ENCODE assay signal across 10 mouse cellular contexts in the genomic region with DNA sequence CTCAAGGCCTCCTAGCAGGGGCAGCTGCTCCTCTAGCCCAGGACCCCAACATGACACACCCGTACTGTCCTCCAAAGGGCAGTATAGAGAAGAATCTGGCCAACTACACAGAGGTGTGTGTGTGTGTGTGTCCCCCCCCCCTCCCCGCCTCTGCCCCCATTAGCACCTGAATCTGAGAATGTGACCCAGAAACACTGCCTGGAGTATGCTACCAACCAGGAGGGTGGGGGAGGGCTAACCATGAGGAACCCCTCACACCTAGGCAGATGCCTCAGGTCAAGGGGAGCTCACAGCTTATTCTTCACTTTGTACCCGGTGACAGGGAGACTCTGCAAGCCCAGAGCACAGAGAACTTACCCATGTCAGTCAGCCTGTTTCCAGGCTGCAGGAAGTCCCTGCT. TPM values are rescaled to one million over a fixed set of nuclear protein-coding genes. Genes with fewer than 3 reads are reported as not detected.
DNase-seq lines count a peak whose midpoint lies in the region; ATAC-seq and TF ChIP-seq lines count a peak whose summit lies in the region.
"Had no signal": no experiment of that assay in that cellular context is flagged by ENCODE, and none has a peak within 500 bp of the region (broad histone marks: within the 10 kb centered on the region; RNA-seq: fewer than 3 reads in every experiment).

No protein-coding gene starts in this region.

- H3K9ac ChIP-seq in lung, embryonic 14.5 days = peak overlapping the region; percentile 88
- H3K9ac ChIP-seq in intestine, postnatal 0 days (ENCODE audit: low read depth, low read length) = peak overlapping the region; percentile 87; the same call in 1 of the 2 replicates
- H3K9ac ChIP-seq in neural tube, embryonic 13.5 days = peak overlapping the region; percentile 91

- H3K27ac ChIP-seq in lung, embryonic 14.5 days (ENCODE audit: low read depth) = peak overlapping the region; percentile 100
- no peak overlapping the region for H3K27ac ChIP-seq in embryonic fibroblast, embryonic 13.5 days (ENCODE audit: insufficient read depth, low read length)
- peak overlapping the region; percentile 97; the same call in 1 of the 2 replicates for H3K27ac ChIP-seq in intestine, postnatal 0 days (ENCODE audit: low read depth, low read length)
- H3K27ac ChIP-seq in neural tube, embryonic 13.5 days (replicated peaks) = peak overlapping the region; percentile 99; the same call in 1 of the 2 replicates

- H3K36me3 ChIP-seq in lung, embryonic 14.5 days (ENCODE audit: insufficient read depth) = peaks cover 32% of the 10 kb centered on the region
- H3K36me3 ChIP-seq in intestine, postnatal 0 days (ENCODE audit: control insufficient read depth, insufficient read depth) = peaks cover 30% of the 10 kb centered on the region; the same call in 1 of the 2 replicates
- H3K36me3 ChIP-seq in neural tube, embryonic 13.5 days = peaks cover 38% of the 10 kb centered on the region

- H3K4me3 ChIP-seq in lung, embryonic 14.5 days (ENCODE audit: low read depth, low read length) = peak overlapping the region; percentile 80
- H3K4me3 ChIP-seq in embryonic fibroblast, embryonic 13.5 days (ENCODE audit: insufficient read depth, low read length) = peak overlapping the region; percentile 79
- peak overlapping the region; percentile 87 for H3K4me3 ChIP-seq in intestine, postnatal 0 days (ENCODE audit: low read depth, low read length)
- peak overlapping the region; percentile 80 for H3K4me3 ChIP-seq in neural tube, embryonic 13.5 days

- no peaks in the 10 kb centered on the region for H3K9me3 ChIP-seq in lung, embryonic 14.5 days (ENCODE audit: low read depth, low read length)
- no peaks in the 10 kb centered on the region for H3K9me3 ChIP-seq in intestine, postnatal 0 days (ENCODE audit: control insufficient read depth)
- no peaks in the 10 kb centered on the region for H3K9me3 ChIP-seq in neural tube, embryonic 13.5 days

- H3K4me1 ChIP-seq in lung, embryonic 14.5 days (ENCODE audit: insufficient read depth) = peaks cover 19% of the 10 kb centered on the region
- H3K4me1 ChIP-seq in embryonic fibroblast, embryonic 13.5 days (ENCODE audit: control insufficient read depth, insufficient read depth, low read length) = peaks cover 7% of the 10 kb centered on the region
- H3K4me1 ChIP-seq in intestine, postnatal 0 days (replicated peaks; ENCODE audit: control insufficient read depth, insufficient read depth, low read length) = peaks cover 8% of the 10 kb centered on the region
- peaks cover 53% of the 10 kb centered on the region for H3K4me1 ChIP-seq in neural tube, embryonic 13.5 days (replicated peaks)

- ATAC-seq in lung, embryonic 14.5 days (ENCODE audit: insufficient read depth) = no peak
- no peak for ATAC-seq in intestine, postnatal 0 days
- ATAC-seq in neural tube, embryonic 13.5 days (ENCODE audit: low read depth) = no peak

- H3K27me3 ChIP-seq in lung, embryonic 14.5 days (ENCODE audit: insufficient read depth, low read length) = no peaks in the 10 kb centered on the region
- no peaks in the 10 kb centered on the region for H3K27me3 ChIP-seq in intestine, postnatal 0 days (replicated peaks; ENCODE audit: control insufficient read depth, insufficient read depth, low read length)
- H3K27me3 ChIP-seq in neural tube, embryonic 13.5 days = no peaks in the 10 kb centered on the region

- TF ChIP-seq CTCF in lung, embryonic 14.5 days (IDR thresholded peaks at IDR 0.05; ENCODE audit: low read depth) = no peak
- TF ChIP-seq CTCF in embryonic fibroblast, embryonic 13.5 days (IDR thresholded peaks at IDR 0.05; ENCODE audit: borderline replicate concordance, insufficient read depth, low read length) = no peak
- TF ChIP-seq CTCF in intestine, postnatal 0 days (IDR thresholded peaks at IDR 0.05; ENCODE audit: low read depth) = no peak

- H3K4me2 ChIP-seq in lung, embryonic 14.5 days = peak overlapping the region; percentile 95
- H3K4me2 ChIP-seq in intestine, postnatal 0 days (replicated peaks; ENCODE audit: low read depth) = peak overlapping the region; percentile 74
- H3K4me2 ChIP-seq in neural tube, embryonic 13.5 days = peak overlapping the region; percentile 91

- no peak for DNase-seq in lung, embryonic 14.5 days
- no peak for DNase-seq in lung, postnatal 36 days
- no peak for DNase-seq in MN1 (ENCODE audit: low spot score)
- no peak for DNase-seq in cerebellum, postnatal 10 days
- no peak for DNase-seq in urinary bladder, adult 2 months (ENCODE audit: low spot score)
- DNase-seq: adrenal gland, postnatal 25 days; right cerebral cortex, postnatal 25 days had no signal

- no peak for TF ChIP-seq POLR2A in embryonic fibroblast, embryonic 13.5 days (IDR thresholded peaks at IDR 0.05; ENCODE audit: low read depth, low read length)

- WGBS in lung, embryonic 14.5 days = 63% methylated on average over 3 of the region's 3 CpGs
- WGBS in intestine, postnatal 0 days = 54% methylated on average over 3 of the region's 3 CpGs
- WGBS in neural tube, embryonic 13.5 days = 80% methylated on average over 3 of the region's 3 CpGs

RNA-seq across cellular contexts. Expression of gene Ubald1, which starts 2.4 kb away (rescaled TPM):
- 38.7 and 39.3 TPM in 2 replicates for polyA plus RNA-seq in lung, embryonic 14.5 days (2014; fragmentation: Nextera tagmentation; extraction: Ambion mirVana)
- polyA plus RNA-seq in embryonic fibroblast, embryonic 13.5 days (2011; ENCODE audit: insufficient read length, low read depth, missing spikeins) = 31.3 and 38.2 TPM in 2 replicates
- 22.9 and 24.9 TPM in 2 replicates for polyA plus RNA-seq in intestine, postnatal 0 days (2015; fragmentation: Nextera tagmentation; extraction: Ambion mirVana)
- 54.4 and 66.3 TPM in 2 replicates for polyA plus RNA-seq in neural tube, embryonic 13.5 days (2015; fragmentation: Nextera tagmentation; extraction: Ambion mirVana)
- polyA plus RNA-seq in urinary bladder, adult 2 months (2012; rRNA removed) = 21.5 and 41.1 TPM in 2 replicates

RNA-seq across cellular contexts. Expression of gene Mgrn1, which starts 8.3 kb away (rescaled TPM):
- polyA plus RNA-seq in lung, embryonic 14.5 days (2014; fragmentation: Nextera tagmentation; extraction: Ambion mirVana) = 88.0 and 88.8 TPM in 2 replicates
- 65.0 and 66.9 TPM in 2 replicates for polyA plus RNA-seq in embryonic fibroblast, embryonic 13.5 days (2011; ENCODE audit: insufficient read length, low read depth, missing spikeins)
- polyA plus RNA-seq in intestine, postnatal 0 days (2015; fragmentation: Nextera tagmentation; extraction: Ambion mirVana) = 57.8 and 62.8 TPM in 2 replicates
- polyA plus RNA-seq in neural tube, embryonic 13.5 days (2015; fragmentation: Nextera tagmentation; extraction: Ambion mirVana) = 105 and 110 TPM in 2 replicates
- polyA plus RNA-seq in urinary bladder, adult 2 months (2012; rRNA removed) = 84.0 and 91.8 TPM in 2 replicates

RNA-seq across cellular contexts. Expression of gene 4930562C15Rik, which starts 42.5 kb away (rescaled TPM):
- polyA plus RNA-seq in lung, embryonic 14.5 days (2014; fragmentation: Nextera tagmentation; extraction: Ambion mirVana) = 1.0 and 1.1 TPM in 2 replicates
- polyA plus RNA-seq in embryonic fibroblast, embryonic 13.5 days (2011; ENCODE audit: insufficient read length, low read depth, missing spikeins) = not detected in 2 replicates
- not detected in 2 replicates for polyA plus RNA-seq in intestine, postnatal 0 days (2015; fragmentation: Nextera tagmentation; extraction: Ambion mirVana)
- polyA plus RNA-seq in neural tube, embryonic 13.5 days (2015; fragmentation: Nextera tagmentation; extraction: Ambion mirVana) = 0.42 and 0.52 TPM in 2 replicates
- polyA plus RNA-seq in urinary bladder, adult 2 months (2012; rRNA removed) = 0.09 TPM in 1 of 2 replicates, not detected in the other
